Mouse (Mus musculus) ES-E14 (cell line): ENCODE data around the gene Ddx28.
A peak's percentile ranks its signal among the peaks of the same experiment; 100 is the strongest.

Experiments used
- CHD2 ChIP-seq: IDR thresholded peaks from 2 replicates; pipeline ENCODE4 v1.6.1; 2014; ENCODE audit warnings: mild to moderate bottlenecking, low read depth, low read length, inconsistent platforms
- HCFC1 ChIP-seq: IDR thresholded peaks from 2 replicates; pipeline ENCODE4 v1.6.1; 2012; ENCODE audit warnings: low read length, inconsistent platforms, borderline replicate concordance; ENCODE audit not compliant: insufficient read depth
- MAFK ChIP-seq: IDR thresholded peaks from 2 replicates; pipeline ENCODE4 v1.6.1; 2014; ENCODE audit warnings: mild to moderate bottlenecking, low read depth, low read length, inconsistent platforms; ENCODE audit not compliant: insufficient read depth
- ZC3H11A ChIP-seq: IDR thresholded peaks from 2 replicates; pipeline ENCODE4 v1.6.1; 2012; ENCODE audit warnings: low read depth, mild to moderate bottlenecking, inconsistent platforms, low read length, borderline replicate concordance
- ZNF384 ChIP-seq: IDR thresholded peaks from 2 replicates; pipeline ENCODE4 v1.6.1; 2012; ENCODE audit warnings: low read depth, low read length, inconsistent platforms

GRCm38 (mm10) chr8:106010748-106011642 is 687 bp downstream of the Ddx28 start:
- TF ChIP-seq HCFC1: peak; percentile 83
- no peak for TF ChIP-seq CHD2
- no peak for TF ChIP-seq ZNF384
- no peak for TF ChIP-seq ZC3H11A
- no peak for TF ChIP-seq MAFK
